Mouse (Mus musculus): ENCODE data around the gene Pls3.
"Not testable (repeated sequence)": the region's sequence is repeated elsewhere in the genome, so short reads cannot be mapped to it uniquely, and the experiment has no call there.

Gene Pls3

GRCm38 (mm10) chrX:75764794-75765328 lies 110.1 kb downstream of the Pls3 start:
- DNase-seq = no peak

GRCm38 (mm10) chrX:75764135-75764793 lies 110.7 kb downstream of the Pls3 start:
- peak; percentile 43 for DNase-seq

- DNase-seq = not testable (repeated sequence)
These were observed 115.5 kb downstream of the Pls3 start for GRCm38 (mm10) chrX:75759461-75759860.

- not testable (repeated sequence) for DNase-seq
These were observed 115.9 kb downstream of the Pls3 start for GRCm38 (mm10) chrX:75759036-75759435.

GRCm38 (mm10) chrX:75757966-75758365 lies 117.0 kb downstream of the Pls3 start:
- DNase-seq = not testable (repeated sequence)

- DNase-seq = not testable (repeated sequence)
These were observed 120.5 kb downstream of the Pls3 start for GRCm38 (mm10) chrX:75754531-75754930.

- DNase-seq = not testable (repeated sequence)
These were observed 124.8 kb downstream of the Pls3 start for GRCm38 (mm10) chrX:75750126-75750725.

GRCm38 (mm10) chrX:75749312-75749711 lies 125.7 kb downstream of the Pls3 start:
- DNase-seq = not testable (repeated sequence)

- DNase-seq = not testable (repeated sequence)
These were observed 130.5 kb downstream of the Pls3 start for GRCm38 (mm10) chrX:75744466-75744865.

GRCm38 (mm10) chrX:75739464-75739863 lies 135.5 kb downstream of the Pls3 start:
- not testable (repeated sequence) for DNase-seq
